Mouse (Mus musculus) lung, postnatal 10 days (tissue): Measurements from ENCODE around the gene Qsox2.
A peak's percentile ranks its signal among the peaks of the same experiment; 100 is the strongest.

Source experiments
- DNase-seq: peaks from one replicate; pipeline ENCODE4 v3.0.0; 2021

Gene Qsox2

DNA sequence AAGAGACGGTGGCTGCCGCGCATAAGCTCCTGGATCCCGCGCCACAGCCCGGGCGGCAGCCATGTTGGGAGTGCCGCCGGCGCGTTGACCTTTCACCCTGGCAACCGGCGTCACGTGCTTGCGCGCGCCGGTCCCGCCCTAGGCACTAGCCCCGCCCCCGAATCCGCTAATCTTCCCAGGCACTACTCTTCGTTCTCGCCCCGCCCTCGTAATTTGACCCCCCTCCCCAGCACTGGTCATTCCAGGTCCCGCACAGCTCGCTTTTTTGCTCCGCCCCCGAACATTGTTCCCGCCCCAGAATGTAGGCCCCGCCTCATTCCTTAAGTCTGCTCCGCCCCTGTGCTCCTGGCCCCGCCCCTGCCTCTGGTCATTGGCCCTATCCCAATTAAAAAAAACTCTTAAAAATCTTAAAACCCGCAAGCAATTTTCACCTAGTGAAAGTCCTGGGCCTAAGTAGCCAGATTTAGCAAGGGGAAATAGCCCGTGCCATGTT is at the start of gene Qsox2:
TSS of gene Qsox2 (minus strand) at position 236 of the 493 bp plus-strand sequence.
- DNase-seq = peak; percentile 97

DNA sequence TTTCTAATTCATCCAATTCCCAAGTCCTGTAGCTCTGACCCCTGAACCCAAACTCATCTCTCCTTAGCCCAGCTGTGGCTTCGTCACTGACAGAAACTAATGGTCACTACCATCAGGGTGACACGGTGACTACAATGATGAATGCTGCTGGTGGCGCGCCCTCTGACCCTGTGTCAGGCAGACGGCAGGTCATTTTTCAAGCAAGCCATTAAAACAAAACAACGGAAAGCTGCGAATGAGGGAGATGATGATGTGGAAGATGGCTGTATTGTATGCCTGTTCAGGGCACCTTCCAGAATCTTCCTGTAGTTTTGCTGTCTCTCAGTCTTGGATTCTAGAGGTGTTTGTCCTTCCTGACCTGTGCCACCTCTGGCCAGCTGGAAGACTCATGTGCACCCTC is 49.1 kb upstream of the Qsox2 start:
- no peak for DNase-seq

- peak; percentile 58 for DNase-seq
Observed at GRCm38 (mm10) chr2:26285804-26286203, 48.5 kb upstream of the Qsox2 start.

- DNase-seq = no peak
Observed at GRCm38 (mm10) chr2:26280594-26280993, 43.3 kb upstream of the Qsox2 start.

GRCm38 (mm10) chr2:26279712-26280111 is 42.4 kb upstream of the Qsox2 start:
- DNase-seq = no peak

DNA sequence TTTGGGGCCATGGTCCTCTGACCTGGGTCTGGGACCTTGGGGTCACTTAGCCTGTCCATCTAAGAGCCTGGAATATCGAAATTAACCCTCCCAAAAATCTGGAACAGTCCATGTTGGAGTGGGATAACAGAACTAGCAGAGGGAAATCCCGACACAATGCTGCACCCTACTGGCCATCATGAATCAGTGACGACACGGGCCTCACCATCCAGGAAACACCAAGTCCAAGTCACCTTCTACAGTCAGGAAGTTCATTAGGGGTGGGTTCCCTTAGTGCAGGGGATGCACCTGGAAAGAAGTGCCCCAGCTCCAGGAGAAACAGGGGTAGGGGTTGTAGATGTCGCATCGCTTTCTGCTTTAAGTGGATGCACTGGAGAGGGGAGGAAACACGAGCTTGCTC is 36.3 kb upstream of the Qsox2 start:
- peak; percentile 76 for DNase-seq

DNA sequence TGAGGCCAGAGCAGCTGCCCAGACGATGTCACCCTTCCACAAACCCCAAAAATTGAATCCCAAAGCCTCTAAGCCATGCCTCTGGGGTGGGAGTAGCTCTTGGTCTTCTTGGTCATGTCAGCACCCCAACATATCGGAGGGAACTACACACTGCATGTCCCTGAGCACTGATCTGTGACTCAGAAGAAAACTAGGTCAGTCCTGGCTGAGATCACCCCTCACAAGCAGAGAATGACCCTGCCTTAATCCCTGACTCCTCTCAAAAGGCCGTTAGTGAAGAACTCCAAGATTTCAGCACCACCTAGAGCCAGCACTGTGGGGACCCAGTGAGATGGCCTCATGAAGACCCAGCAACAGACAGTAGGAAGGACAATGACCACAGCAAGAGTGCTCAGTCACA is 30.9 kb upstream of the Qsox2 start:
- no peak for DNase-seq

GRCm38 (mm10) chr2:26266066-26266742 is 28.9 kb upstream of the Qsox2 start:
- no peak for DNase-seq

- peak; percentile 57 for DNase-seq
Observed at GRCm38 (mm10) chr2:26265095-26265494, 27.8 kb upstream of the Qsox2 start.

- DNase-seq = no peak
Observed at GRCm38 (mm10) chr2:26264646-26265045, 27.3 kb upstream of the Qsox2 start.

GRCm38 (mm10) chr2:26257315-26258096 is 20.2 kb upstream of the Qsox2 start:
- DNase-seq = no peak

DNA sequence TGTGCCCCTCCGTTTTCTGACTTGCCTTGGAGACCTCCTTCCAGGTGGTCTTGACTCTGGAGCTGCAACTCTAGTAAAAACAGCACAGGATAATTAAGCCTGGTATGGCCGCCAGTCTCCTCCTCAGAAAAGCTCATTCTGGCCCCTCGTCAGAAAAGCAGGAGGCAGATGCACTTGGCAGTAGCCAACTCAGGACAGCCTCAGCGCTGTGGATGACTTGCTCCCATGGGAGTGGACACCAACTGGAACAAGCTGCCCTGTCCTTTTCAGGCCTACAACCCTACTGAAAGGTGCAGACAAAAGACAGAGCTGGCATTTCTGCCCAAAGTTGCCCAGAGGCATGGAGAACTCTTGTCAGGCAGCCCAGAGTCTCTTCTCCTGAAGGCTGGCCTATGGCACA is 17.5 kb upstream of the Qsox2 start:
- DNase-seq = no peak

- peak; percentile 19 for DNase-seq
Observed at GRCm38 (mm10) chr2:26252514-26253206, 15.3 kb upstream of the Qsox2 start.

DNA sequence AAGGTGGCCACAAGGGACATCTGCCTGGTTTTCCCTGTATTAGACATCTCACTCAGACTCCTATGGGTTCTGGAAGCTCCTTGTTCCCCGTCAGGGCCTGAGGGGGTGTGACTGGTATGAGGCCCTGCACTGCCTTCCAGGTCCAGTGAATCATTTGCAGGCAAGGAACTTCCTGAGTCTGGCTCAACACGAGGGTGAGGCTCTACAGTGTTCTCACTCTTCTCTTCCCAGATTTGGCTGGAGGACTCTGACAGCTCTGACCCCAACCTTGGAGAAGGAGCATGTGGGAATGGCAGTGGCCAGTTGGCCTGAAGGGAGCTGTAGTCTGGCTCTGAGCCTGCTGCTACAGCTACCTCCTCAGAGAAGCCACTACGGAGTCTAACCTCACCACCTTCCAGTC is 10.2 kb upstream of the Qsox2 start:
- peak; percentile 42 for DNase-seq

- peak; percentile 51 for DNase-seq
Observed at GRCm38 (mm10) chr2:26240841-26241240, 3.5 kb upstream of the Qsox2 start.

DNA sequence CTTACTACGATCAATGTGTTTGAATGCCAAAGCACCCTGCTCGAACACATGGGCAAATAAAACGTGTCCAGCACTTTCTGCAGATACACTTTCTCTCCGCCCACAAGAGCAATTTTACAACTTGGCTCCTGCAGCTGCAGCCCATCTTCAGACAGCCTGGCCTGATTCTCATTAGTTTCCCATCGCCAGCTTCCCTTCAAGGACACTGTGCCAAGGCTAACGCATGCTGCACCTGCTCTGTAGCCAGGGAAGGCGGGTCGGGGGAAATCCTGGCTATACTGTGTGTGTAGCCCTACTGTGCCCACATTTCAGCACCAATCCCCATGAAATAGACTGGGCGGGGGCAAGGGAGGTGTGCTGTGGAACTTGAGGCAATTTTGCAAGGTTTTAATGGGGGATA is 3.0 kb upstream of the Qsox2 start:
- DNase-seq = peak; percentile 74

DNA sequence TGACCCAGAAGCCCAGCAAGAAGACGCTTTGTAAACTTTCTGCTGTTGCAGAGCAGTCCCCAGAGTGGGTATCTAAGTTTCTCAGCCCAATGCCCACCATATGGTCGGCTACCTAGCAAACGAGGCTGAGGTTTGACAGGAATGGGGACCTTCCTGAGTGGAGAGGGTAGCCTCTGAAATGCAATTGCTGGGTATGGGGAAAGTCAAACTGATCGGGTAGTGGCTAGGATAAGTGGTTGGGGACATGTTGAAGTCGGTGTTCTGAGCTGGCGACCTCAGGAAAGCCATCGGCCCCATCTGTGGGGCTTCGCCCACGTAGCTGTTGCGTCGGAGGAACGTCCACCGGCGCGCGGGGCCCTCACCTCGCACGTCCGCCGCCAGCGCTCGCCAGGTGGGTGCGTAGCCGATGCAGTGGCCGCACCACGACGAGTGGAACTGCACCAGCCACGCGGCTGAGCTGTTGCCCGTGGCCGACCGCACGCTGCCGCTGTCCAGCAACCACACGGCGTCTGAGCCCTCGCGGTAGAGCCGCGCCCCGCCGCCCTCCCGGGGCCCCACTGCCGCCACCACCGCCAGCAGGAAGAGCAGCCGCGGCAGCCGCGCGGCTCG is 540 bp downstream of the Qsox2 start:
- DNase-seq = no peak

GRCm38 (mm10) chr2:26234771-26235170 is 2.6 kb downstream of the Qsox2 start:
- DNase-seq = no peak

DNA sequence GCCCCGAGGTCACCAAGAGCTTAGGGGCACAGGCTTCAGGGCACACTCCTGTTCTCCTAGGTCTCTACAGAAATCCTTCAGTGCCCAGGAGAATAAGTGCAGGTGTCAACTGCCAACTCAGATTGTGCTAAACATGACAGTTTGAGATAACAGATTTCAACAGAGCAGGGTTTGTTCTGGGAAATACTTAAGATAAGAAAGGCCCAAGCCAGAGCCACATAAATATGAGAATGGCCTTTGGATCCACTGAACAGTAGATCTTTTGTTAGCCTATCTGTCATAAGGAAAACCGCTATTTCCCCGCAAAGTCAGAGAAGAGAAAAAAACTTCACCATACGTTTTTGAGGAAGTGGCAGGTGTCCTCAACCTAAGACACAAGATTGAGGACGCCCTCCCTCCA is 3.1 kb downstream of the Qsox2 start:
- DNase-seq = no peak

DNA sequence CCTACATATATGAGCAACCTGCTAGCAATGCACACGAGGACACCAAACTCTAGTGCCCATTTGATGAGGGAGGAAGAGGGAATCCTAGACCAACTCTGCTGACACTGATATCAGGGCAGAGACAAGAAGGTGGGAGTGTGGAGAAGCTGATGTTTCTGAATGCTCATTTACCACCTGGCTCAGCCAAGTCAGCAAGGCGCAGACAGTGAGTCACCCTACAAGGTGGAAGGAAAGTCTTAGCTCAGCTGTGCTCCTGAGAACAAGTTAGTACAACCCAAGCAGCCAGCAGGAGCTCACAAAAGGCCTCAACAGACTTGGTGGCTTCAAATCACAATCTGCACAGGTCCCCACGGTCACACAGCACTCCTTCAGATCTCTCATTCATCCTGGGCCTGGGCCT is 6.0 kb downstream of the Qsox2 start:
- no peak for DNase-seq

DNA sequence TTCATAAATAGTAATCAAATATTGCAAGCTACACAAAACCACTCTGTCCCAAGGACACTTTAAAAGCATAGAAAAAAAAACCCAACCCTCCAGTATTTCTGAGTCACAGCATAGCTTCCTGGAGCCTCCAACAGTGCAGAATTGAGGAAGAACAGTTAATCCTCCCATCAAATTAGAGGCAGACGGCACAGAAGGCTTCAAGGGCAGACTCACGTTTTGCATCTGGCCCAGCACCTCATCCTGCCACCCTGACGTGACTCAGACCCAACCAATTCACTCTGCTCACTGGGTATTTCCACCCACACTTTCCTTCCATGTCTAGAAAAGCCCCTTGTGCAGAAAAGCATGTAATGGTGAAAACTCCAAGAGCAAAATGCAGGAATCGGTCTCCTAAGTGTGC is 7.1 kb downstream of the Qsox2 start:
- DNase-seq = no peak

DNA sequence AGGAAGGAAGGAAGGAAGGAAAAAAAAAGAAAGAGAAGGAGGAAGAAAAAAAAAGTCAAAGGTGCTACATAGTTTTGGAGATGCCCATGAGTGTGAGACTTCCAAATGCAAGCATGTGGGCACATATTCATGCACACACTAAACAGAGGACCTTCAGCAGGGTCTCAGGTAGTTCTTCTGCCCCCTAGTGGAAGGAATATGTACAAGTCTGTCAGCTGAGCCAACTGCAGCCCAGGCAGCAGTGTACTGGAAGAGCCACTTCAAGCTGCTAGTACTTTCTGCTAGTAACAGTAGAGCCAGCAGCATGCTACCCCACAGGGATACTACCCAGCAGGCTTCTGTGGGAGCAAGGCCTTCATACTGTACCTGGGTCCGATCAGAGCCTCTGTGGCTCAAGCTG is 9.5 kb downstream of the Qsox2 start:
- DNase-seq = peak; percentile 63

DNA sequence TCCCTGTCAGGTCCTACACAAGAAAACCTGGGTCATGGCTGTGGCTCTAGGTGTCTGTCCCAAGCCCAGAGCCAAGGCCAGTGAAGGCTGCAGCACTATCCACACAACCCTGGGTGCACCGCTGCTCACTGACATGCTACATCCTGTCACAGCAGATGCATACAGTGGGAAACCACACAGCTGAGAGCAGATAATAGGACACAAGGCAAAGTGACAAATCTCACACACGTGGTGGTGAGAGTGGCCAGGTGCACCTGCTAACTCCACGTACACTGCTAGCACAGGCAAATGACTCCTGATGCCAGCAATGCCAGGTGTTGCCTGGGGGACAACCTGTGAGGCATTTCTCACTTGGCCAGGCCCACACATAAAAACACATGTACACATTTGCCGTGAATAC is 12.1 kb downstream of the Qsox2 start:
- DNase-seq = no peak
